Mouse (Mus musculus): ENCODE results near the gene Daglb. TPM values are rescaled to one million over a fixed set of nuclear protein-coding genes. Genes with fewer than 3 reads are reported as not detected.
"Not testable (repeated sequence)": the region's sequence is repeated elsewhere in the genome, so short reads cannot be mapped to it uniquely, and the experiment has no call there.

Daglb gene
- polyA plus RNA-seq, 1 experiment, result 1.4 TPM

- H3K27me3 ChIP-seq (ENCODE audit: control insufficient read depth, insufficient read depth, low read length), result no peaks in the 10 kb centered on the region
- no peaks in the 10 kb centered on the region for H3K4me1 ChIP-seq (ENCODE audit: control insufficient read depth, insufficient read depth, low read length)
- H3K27ac ChIP-seq (ENCODE audit: control insufficient read depth, insufficient read depth, low read depth, low read length), result no peak overlapping the region
- no peak overlapping the region for H3K4me3 ChIP-seq (ENCODE audit: control insufficient read depth, low read depth, low read length)
- TF ChIP-seq CTCF (IDR thresholded peaks at IDR 0.05; ENCODE audit: control insufficient read depth, insufficient read depth, insufficient replicate concordance, low read depth, low read length) (no peak), POLR2A (IDR thresholded peaks at IDR 0.05; ENCODE audit: control insufficient read depth, low read depth, low read length) (no peak)
- no peaks in the 10 kb centered on the region for H3K36me3 ChIP-seq (ENCODE audit: control insufficient read depth, insufficient read depth, low read length)
Observed at GRCm38 (mm10) chr5:143499686-143500085, 35.3 kb downstream of the Daglb start.

GRCm38 (mm10) chr5:143500711-143501110 lies 36.3 kb downstream of the Daglb start:
- not testable (repeated sequence) for H3K4me1 ChIP-seq (ENCODE audit: control insufficient read depth, insufficient read depth, low read length); H3K36me3 ChIP-seq (ENCODE audit: control insufficient read depth, insufficient read depth, low read length); H3K27ac ChIP-seq (ENCODE audit: control insufficient read depth, insufficient read depth, low read depth, low read length); H3K4me3 ChIP-seq (ENCODE audit: control insufficient read depth, low read depth, low read length); H3K27me3 ChIP-seq (ENCODE audit: control insufficient read depth, insufficient read depth, low read length)

- H3K27ac ChIP-seq (ENCODE audit: control insufficient read depth, insufficient read depth, low read depth, low read length), result no peak overlapping the region
- no peaks in the 10 kb centered on the region for H3K27me3 ChIP-seq (ENCODE audit: control insufficient read depth, insufficient read depth, low read length)
- H3K36me3 ChIP-seq (ENCODE audit: control insufficient read depth, insufficient read depth, low read length), result peaks cover 1% of the 10 kb centered on the region; the same call in 1 of the 2 replicates
- no peaks in the 10 kb centered on the region for H3K4me1 ChIP-seq (ENCODE audit: control insufficient read depth, insufficient read depth, low read length)
- no peak overlapping the region for H3K4me3 ChIP-seq (ENCODE audit: control insufficient read depth, low read depth, low read length)
- TF ChIP-seq POLR2A (IDR thresholded peaks at IDR 0.05; ENCODE audit: control insufficient read depth, low read depth, low read length), result no peak
- no peak for TF ChIP-seq CTCF (IDR thresholded peaks at IDR 0.05; ENCODE audit: control insufficient read depth, insufficient read depth, insufficient replicate concordance, low read depth, low read length)
Observed at GRCm38 (mm10) chr5:143501140-143501539, 36.8 kb downstream of the Daglb start.

- no peaks in the 10 kb centered on the region for H3K27me3 ChIP-seq (ENCODE audit: control insufficient read depth, insufficient read depth, low read length)
- H3K4me3 ChIP-seq (ENCODE audit: control insufficient read depth, low read depth, low read length), result no peak overlapping the region
- no peak overlapping the region for H3K27ac ChIP-seq (ENCODE audit: control insufficient read depth, insufficient read depth, low read depth, low read length)
- no peaks in the 10 kb centered on the region for H3K4me1 ChIP-seq (ENCODE audit: control insufficient read depth, insufficient read depth, low read length)
- TF ChIP-seq POLR2A (IDR thresholded peaks at IDR 0.05; ENCODE audit: control insufficient read depth, low read depth, low read length) (no peak), CTCF (IDR thresholded peaks at IDR 0.05; ENCODE audit: control insufficient read depth, insufficient read depth, insufficient replicate concordance, low read depth, low read length) (no peak)
- peaks cover 1% of the 10 kb centered on the region; the same call in 1 of the 2 replicates for H3K36me3 ChIP-seq (ENCODE audit: control insufficient read depth, insufficient read depth, low read length)
Observed at GRCm38 (mm10) chr5:143501649-143502048, 37.3 kb downstream of the Daglb start.

GRCm38 (mm10) chr5:143502899-143503557 lies 38.6 kb downstream of the Daglb start:
- TF ChIP-seq POLR2A (IDR thresholded peaks at IDR 0.05; ENCODE audit: control insufficient read depth, low read depth, low read length), result no peak
- no peak for TF ChIP-seq CTCF (IDR thresholded peaks at IDR 0.05; ENCODE audit: control insufficient read depth, insufficient read depth, insufficient replicate concordance, low read depth, low read length)
- no peak overlapping the region for H3K4me3 ChIP-seq (ENCODE audit: control insufficient read depth, low read depth, low read length)
- H3K27ac ChIP-seq (ENCODE audit: control insufficient read depth, insufficient read depth, low read depth, low read length), result no peak overlapping the region
- peaks cover 1% of the 10 kb centered on the region; the same call in 1 of the 2 replicates for H3K36me3 ChIP-seq (ENCODE audit: control insufficient read depth, insufficient read depth, low read length)
- no peaks in the 10 kb centered on the region for H3K4me1 ChIP-seq (ENCODE audit: control insufficient read depth, insufficient read depth, low read length)
- H3K27me3 ChIP-seq (ENCODE audit: control insufficient read depth, insufficient read depth, low read length), result no peaks in the 10 kb centered on the region

DNA sequence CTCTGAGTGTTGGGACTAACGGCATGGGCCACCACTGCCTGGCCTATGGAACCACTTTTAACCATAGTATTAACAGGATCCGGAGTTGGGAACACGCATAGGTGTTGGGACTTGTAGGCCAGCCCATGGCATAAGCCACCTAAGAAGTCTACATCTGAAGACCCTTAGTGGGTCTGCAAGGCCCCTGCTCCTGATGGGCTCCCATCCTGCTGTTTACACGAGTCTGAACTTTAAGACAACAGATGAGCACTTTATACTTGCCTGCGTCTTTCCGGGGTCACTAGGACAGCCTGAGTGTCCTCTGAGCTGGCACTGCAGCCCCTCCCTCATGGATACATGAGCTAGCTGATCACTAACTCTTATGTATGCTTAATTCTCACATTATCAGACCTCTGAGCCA lies 39.4 kb downstream of the Daglb start:
- H3K4me1 ChIP-seq (ENCODE audit: control insufficient read depth, insufficient read depth, low read length), result no peaks in the 10 kb centered on the region
- peaks cover 1% of the 10 kb centered on the region; the same call in 1 of the 2 replicates for H3K36me3 ChIP-seq (ENCODE audit: control insufficient read depth, insufficient read depth, low read length)
- TF ChIP-seq POLR2A (IDR thresholded peaks at IDR 0.05; ENCODE audit: control insufficient read depth, low read depth, low read length), result no peak
- H3K27ac ChIP-seq (ENCODE audit: control insufficient read depth, insufficient read depth, low read depth, low read length), result no peak overlapping the region
- no peaks in the 10 kb centered on the region for H3K27me3 ChIP-seq (ENCODE audit: control insufficient read depth, insufficient read depth, low read length)
- H3K4me3 ChIP-seq (ENCODE audit: control insufficient read depth, low read depth, low read length), result no peak overlapping the region

GRCm38 (mm10) chr5:143504453-143504852 lies 40.1 kb downstream of the Daglb start:
- Histone ChIP-seq H3K27ac (ENCODE audit: control insufficient read depth, insufficient read depth, low read depth, low read length) (no peak overlapping the region), H3K4me3 (ENCODE audit: control insufficient read depth, low read depth, low read length) (no peak overlapping the region), H3K36me3 (ENCODE audit: control insufficient read depth, insufficient read depth, low read length) (peaks cover 1% of the 10 kb centered on the region; the same call in 1 of the 2 replicates), H3K27me3 (ENCODE audit: control insufficient read depth, insufficient read depth, low read length) (no peaks in the 10 kb centered on the region), H3K4me1 (ENCODE audit: control insufficient read depth, insufficient read depth, low read length) (0 out of 2 replicates have a peak, but pooled peaks cover 3% of the 10 kb centered on the region)
- peak; percentile 27; the same call in 1 of the 2 replicates for TF ChIP-seq CTCF (IDR thresholded peaks at IDR 0.05; ENCODE audit: control insufficient read depth, insufficient read depth, insufficient replicate concordance, low read depth, low read length)
- TF ChIP-seq POLR2A (IDR thresholded peaks at IDR 0.05; ENCODE audit: control insufficient read depth, low read depth, low read length), result no peak

DNA sequence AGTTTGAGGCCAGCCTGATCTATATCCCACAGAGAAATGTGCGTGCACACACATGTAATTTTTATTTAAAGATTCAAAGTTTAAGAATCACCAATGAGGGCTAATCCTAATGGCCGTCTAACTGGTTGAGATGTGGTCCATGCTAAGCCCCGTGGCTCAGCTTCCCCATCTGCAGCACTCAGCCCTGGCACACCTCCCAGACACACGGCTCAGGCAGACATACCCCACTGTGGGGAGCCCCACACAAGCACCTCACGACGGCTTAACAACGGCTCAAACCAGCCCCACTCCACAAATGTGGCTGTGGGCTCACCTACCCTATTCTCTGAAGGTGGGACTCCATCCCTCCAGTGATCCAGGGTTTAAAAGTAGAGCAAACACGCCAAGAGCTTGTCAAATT lies 40.7 kb downstream of the Daglb start:
- 0 out of 2 replicates have a peak, but pooled peaks cover 3% of the 10 kb centered on the region for H3K4me1 ChIP-seq (ENCODE audit: control insufficient read depth, insufficient read depth, low read length)
- no peak overlapping the region for H3K27ac ChIP-seq (ENCODE audit: control insufficient read depth, insufficient read depth, low read depth, low read length)
- H3K4me3 ChIP-seq (ENCODE audit: control insufficient read depth, low read depth, low read length), result no peak overlapping the region
- TF ChIP-seq CTCF (IDR thresholded peaks at IDR 0.05; ENCODE audit: control insufficient read depth, insufficient read depth, insufficient replicate concordance, low read depth, low read length), result no peak
- TF ChIP-seq POLR2A (IDR thresholded peaks at IDR 0.05; ENCODE audit: control insufficient read depth, low read depth, low read length), result no peak
- H3K36me3 ChIP-seq (ENCODE audit: control insufficient read depth, insufficient read depth, low read length), result peaks cover 1% of the 10 kb centered on the region; the same call in 1 of the 2 replicates
- no peaks in the 10 kb centered on the region for H3K27me3 ChIP-seq (ENCODE audit: control insufficient read depth, insufficient read depth, low read length)
